Mouse (Mus musculus): ENCODE results near the gene Btg1.
A peak's percentile ranks its signal among the peaks of the same experiment; 100 is the strongest.

Btg1 gene

DNA sequence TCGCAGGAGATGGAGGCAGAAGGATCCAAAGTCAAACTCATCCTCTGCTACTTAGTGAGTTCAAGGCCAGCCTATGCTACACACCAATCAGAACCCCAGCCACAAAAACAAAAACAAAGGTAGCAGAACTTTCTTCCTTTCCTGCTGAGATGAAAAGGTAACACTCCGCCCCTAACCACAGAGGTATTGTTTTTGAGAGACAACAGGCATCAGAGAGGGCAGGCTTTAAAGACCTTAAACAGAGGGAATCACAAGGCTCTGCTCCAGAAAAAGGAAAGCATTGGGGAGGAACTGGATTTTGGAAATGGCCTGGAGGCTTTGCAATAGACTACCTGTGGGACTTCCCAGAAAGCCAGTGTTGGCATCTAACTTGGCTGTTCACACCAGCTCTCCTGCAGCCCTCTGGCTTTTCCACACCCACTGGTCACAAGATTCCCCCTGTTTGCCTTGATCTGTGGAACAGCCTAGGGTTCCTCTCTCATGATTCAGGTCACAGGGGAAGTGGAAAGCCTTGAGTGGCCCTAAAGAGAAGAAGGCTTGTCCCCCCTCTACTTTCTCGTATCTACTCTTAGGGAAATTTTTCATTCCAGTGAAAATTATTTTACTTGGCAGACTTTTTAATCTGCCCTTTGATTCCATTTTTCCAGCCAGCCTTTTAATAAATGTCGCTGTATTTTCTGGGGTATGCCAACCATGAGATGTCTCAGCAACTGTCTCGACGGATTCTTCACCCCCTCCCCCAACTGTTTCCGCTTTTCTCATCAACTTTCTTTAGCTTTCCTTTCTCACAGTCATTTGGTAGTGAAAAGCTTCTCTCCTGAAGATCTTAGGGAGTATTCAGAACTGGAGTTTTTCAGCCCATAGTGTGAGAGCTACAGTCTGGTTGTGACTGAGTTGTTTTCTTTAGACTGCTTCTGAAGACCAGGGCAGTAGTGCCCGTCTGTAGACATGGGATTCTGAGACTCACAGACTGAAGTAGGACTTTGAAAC is 7.2 kb upstream of the Btg1 start:
- no peak for DNase-seq (ENCODE audit: low spot score)

DNA sequence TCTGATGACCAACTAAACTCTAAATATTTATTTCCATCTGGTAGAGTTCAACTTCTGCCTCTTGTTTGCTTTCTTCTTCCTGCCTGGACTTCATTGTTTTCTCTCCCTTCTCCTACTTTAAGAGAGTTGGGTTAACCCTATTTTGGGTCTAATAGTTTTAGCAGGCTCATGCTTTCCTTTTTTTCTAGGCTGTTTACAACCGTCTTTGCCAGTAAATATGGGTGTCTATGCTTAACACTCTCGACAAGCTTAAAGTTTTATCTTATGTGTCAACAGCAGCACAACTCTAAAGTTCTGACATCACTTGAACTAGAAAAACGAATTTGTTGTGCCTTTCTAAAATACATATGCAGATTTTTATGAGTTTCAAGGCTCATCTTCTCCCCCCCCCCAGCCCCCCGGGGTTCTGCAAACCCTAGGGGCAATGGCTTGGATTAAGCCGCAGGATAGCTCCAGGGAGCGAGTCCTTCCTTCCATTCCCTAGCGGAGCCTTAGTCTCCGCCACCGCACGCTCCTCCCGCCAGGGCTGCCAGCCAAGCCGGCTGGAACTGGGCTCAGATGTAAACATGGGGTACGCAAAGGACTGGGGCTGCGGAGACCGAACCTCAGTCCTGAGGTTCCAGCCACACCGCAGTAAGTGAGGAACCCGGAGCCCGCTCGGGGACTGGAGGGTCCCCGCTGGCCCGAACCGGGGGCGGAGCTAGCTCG is 651 bp upstream of the Btg1 start:
- DNase-seq (ENCODE audit: low spot score): no peak

DNA sequence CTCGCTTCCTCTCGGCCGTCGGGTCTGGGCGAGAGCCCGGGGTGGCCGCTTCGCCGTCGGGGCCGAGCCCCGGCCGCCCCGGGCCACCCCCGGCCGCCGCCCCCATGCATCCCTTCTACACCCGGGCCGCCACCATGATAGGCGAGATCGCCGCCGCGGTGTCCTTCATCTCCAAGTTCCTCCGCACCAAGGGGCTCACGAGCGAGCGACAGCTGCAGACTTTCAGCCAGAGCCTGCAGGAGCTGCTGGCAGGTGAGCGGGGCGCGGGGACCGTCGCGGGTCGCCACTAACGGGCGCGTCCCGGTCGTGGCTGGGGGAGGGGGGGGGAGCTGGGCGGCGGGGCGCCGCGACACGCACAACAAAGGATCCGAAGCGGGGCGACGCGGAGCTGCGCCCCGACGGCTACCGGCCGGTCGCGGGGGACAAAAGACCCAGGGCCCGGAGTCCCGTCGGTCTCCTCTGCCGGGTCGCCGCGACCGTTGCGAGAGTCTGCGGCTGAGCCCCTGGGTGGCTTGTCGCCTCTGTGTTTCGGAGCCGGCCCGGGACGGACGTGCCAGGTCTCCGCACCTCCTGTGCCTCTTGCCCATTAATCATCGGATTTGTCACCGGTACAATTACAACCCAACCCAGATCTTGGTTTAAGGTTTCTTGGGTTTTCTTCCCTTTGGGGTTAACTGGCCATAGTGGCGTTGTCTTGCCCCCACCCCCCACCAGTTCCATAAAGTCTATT is 580 bp downstream of the Btg1 start:
- peak; percentile 57 for DNase-seq (ENCODE audit: low spot score)

DNA sequence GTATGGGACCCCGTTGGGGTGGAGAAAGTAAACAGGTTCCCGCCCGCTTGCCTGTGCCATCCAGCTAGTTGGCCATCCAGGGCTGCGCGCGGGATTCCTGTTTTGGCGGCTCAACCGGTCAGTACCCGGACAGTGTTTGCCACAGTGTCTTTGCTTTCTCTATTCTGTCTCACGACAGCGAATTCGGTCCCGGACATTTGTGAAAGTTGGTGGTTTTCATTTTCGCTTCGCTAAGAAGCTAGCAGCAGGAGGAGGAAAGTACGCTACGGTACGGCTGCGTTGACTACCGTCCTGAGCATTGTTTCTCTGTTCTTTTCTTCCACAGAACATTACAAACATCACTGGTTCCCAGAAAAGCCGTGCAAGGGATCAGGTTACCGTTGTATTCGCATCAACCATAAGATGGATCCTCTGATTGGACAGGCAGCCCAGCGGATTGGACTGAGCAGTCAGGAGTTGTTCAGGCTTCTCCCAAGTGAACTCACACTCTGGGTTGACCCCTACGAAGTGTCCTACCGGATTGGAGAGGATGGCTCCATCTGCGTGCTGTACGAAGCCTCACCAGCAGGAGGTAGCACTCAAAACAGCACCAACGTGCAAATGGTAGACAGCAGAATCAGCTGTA is 1.3 kb downstream of the Btg1 start:
- DNase-seq (ENCODE audit: low spot score): peak; percentile 84

DNA sequence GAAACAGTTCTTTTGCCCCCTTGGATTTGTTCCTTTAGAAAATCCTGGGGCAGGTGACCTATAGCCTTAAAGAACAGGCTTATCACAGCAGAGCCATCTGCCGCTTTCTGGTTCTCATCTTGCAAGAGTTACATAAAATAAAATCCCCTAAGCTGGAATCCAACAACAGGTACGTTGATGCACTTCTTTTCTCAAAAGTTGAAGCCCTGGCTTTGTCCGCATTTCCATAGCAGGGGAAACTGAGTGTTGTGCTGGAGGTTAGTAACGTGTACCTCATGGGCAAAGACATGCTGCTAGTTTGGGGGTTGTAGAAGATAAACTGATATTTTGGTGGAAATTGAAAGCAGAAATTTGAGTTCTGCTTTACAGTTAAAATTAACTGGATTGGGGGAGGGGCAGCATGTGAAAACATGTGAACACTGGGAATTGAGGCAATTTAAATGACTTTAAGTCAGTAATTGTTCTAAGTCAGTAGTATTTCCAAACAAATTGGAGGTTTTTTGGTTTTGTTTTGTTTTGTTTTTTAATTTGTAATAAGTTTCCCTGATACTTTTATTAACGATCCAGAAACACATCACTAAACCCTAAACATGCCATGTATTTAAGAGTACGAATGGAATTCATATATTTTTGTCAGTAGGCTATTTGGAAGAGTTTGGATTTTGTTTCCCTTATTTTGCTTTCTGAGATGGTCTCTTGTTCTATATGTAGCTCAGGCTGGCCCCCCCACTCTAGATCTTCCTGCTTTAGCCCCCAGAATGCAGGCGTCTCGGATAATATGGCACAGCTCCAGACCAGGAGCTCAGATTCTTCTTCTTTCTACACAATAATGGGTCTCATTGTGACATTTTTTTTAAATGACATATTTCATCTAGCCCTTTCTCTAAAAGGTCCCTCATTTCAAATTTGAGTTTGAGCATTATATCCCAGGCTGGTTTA is 3.4 kb downstream of the Btg1 start:
- no peak for DNase-seq (ENCODE audit: low spot score)

DNA sequence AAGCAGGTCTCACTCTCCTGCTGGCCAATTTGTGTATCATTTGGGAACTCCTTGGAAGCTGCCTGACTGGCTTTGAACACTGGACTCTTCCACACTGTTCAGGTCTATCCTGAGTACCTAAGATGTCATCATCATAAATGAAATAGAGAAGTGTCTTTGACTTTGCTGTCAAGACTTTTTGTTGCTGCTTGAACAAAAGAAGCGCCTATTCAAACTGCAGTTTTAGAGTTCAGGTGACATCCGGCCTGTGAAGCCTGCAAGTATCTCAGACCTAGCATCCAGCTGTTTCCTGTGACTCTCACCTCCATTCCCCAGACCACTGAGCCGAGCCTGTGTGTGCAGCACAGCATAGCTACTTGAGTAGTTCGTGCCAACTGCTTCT is 4.1 kb downstream of the Btg1 start:
- no peak for DNase-seq (ENCODE audit: low spot score)

DNA sequence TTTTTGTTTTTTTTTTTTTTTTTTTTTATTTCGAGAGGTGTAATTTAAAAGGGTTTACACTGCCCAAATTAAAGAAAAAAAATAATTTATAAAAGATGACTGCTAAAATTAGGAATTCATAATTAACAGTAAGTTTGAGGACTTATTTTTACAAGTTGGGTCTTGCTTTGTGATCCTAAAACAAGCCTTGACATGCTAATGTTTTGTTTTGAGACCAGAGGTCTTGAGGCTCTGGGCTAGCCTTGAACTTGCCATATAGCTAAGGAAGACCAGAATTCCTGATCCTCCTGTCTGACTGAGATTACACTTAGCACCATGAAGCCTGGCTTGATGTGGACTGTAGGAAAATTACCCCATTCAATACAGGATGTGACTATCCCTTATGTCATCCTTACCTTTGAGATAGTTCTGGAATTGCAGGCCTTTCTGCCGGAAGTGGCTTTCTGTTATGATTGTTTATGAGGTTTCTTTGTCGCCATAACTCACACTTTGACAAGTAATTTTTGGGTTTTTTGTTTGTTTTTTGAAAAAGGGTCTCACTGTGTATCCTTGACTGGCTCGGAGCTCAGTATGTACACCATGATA is 4.6 kb downstream of the Btg1 start:
- DNase-seq (ENCODE audit: low spot score): no peak

DNA sequence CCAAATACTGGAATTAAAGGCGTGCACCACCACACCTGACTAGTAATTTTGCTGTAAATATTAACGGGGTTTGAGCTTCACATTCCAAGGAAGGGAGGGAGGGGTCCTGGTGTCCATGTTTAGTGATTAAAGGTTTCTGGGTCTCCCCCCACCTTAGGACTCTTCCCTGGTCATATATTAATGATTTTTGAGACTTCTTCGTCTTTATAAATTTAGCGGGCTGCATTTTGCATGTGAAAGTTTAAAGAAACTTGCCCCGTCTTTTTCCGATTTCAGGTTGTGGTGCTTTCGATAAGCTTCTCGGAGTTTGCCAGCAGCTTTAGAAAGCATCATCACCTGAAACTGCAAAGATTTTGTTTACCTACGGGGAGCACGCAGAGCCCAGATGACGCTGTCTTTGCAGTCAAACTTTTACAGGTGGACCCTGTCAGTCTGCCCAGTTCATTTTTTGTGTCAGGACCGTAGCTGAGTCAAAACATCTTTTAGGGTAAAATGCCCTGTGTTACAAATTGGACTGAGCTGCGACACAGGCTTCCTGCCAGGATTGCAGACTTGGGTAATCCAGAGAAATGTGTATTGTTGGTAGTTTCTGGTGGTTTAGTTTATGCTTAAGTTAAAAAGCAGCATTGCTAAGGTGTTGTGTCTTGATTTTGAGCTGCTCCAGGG is 5.3 kb downstream of the Btg1 start:
- no peak for DNase-seq (ENCODE audit: low spot score)

DNA sequence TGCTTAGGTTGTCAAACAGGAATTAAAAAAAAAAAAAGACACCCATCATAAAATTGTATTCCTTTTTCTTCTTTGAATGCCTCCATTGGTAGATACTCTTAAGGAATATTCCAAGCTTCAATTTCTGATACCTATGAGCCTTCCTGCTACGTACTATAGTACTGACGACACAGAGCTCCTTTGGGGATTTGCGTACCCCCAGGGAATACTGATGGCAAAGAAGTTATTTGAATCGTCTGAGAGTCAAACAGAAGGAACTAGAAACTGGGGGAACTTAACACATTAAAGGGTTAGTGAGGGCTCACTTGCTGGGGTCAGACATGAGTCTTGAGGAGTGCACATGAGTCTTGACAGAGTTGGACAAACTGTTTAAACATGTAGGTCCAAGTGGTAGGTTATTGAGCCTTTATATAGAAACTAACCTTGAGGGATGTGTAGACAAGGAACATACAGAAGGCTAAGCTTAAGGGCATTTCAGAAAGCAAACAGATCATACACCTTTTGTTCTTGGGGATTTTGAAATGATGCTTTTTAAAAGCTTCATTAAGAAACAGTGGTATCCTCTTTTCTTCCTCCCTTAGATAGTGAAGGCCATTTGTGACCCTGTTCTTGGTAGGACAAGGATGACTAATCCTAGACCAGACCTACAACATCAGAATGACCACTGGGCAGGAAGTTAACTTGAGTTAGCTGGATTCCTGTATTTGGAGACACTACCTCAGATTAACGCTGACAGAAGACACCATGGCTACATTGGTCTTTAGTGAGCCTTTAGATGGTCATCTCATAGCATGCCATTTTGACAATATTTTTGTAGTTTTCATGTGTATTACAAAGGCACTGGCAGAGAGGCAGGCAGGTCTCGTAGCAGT is 6.2 kb downstream of the Btg1 start:
- DNase-seq (ENCODE audit: low spot score): no peak

DNA sequence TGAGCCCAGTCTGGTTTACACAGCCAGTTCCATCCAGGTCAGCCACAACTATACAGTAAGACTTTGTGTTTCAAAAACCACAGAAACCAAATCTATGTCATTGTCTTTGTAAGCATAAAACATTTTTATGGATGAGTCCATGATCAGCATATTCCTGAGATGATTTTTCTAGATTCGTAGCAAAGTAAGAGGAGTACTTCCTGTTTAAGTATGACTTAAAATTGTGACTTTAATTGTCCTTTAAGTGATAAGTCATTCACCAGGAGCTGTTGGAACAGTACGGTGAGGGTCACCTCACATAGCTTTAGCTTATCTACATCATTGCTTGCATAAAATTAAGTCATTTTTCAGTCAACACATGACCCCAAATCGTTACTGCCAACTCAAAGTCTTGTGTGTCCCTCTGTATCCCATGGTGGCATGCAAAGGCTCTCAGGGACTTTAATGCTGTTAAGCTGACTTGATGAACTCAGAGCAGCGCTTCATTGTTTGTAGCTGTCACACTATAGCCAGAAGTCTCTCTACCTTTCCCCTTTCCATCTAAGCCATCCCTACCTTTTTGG is 6.9 kb downstream of the Btg1 start:
- DNase-seq (ENCODE audit: low spot score): no peak

DNA sequence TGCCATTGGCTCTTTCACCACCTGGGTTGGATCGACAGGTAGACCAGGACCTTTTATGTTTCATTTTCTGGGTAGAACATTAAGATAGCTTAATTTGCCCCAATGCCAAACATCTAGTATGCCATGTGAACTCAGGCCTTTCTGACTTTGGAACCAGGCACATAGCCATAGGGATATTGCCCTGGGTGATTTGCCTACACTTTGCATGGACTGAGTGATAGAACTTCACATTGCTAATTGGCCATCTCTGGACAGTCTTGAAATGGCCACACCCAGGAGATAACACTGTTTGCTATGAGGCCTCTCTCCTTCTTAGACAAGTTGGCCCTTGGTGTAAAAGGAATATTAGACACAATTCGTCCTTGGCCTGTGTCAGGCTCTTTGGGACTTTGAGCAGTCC is 7.6 kb downstream of the Btg1 start:
- no peak for DNase-seq (ENCODE audit: low spot score)

DNA sequence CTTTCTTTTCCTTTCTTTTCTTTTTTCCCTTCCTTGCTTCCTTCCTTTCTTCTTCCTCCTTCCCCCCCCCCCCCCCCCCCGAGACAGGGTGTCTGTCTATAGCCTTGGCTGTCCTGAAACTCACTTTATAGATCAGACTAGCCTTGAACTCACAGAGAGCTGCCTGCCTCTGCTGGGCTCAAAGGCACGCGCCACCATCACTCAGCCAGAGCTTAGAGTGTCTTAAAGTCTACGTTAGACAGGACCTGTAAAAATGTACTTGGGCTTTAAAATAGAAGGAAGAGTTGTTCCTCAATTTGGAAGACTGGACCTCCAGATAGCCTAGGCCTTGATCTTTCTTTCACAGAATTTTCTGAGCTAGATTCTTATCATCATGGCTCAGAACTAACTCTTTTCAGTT is 8.3 kb downstream of the Btg1 start:
- DNase-seq (ENCODE audit: low spot score): no peak

DNA sequence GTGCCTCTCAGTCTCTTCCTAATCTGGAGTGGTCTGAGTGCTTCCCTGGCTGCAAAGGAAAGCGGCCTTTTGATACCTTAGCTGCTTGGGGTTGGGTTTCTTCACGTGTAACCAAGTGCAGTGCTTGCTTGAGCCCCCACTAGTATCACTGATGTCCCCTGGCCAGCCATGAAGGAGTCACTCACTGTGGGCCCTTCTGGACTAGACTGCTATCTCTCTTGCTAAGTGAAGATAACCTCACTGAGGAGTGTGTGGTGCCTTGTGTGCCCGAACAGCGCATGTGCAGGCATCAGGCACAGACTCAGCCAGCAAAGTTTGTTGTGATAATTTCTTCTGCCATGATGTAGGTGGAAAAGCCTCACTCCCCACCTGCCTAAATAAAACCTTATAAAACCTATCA is 8.9 kb downstream of the Btg1 start:
- no peak for DNase-seq (ENCODE audit: low spot score)

DNA sequence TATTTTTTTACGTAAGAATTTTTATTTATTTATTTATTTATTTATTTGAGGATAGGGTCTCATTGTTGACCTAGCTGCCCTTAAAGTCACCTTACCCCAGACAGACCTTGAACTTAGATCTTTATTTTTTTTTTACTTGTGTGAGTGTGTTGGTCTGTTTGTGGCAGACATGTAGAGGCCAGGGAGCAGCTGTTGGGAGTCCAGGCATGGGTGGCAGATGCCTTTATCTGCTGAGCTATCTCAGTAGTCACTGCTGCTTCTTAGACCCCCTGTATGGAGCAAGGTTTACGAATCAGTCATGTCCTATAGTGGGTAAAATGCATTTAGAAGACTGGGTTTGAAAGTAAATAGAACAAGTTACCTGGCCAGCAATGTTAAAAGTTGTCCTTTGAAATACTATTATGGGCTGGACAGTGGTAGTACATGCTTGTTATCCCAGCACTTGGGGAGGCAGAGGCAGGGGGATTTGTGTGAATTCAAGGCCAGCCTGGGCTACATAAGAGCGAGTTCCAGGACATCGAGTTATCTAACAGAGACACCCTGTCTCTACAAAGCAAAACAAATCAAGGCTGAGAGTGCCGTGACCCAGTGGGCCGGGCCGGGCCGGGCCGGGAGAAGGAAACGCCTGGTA is 9.4 kb downstream of the Btg1 start:
- no peak for DNase-seq (ENCODE audit: low spot score)

DNA sequence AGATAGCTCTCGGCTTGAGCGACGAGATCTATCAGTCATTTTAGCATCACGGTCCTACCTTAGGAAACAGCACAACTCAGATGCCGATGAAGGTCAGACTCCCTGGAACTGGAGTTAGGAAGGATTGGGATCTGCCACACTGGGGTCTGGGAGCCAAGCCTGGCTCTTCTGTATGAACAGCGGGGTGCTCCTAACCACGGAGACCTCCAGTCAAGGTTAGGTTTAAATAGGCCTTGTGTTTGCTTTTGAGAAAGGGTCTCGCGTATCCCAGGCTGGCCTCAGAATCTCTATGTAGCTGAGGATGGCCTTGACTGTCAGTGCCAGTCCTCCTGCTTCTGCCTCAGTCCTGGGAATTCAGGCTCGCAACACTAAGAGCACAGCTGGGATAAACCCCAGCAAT is 10.5 kb downstream of the Btg1 start:
- DNase-seq (ENCODE audit: low spot score): no peak

DNA sequence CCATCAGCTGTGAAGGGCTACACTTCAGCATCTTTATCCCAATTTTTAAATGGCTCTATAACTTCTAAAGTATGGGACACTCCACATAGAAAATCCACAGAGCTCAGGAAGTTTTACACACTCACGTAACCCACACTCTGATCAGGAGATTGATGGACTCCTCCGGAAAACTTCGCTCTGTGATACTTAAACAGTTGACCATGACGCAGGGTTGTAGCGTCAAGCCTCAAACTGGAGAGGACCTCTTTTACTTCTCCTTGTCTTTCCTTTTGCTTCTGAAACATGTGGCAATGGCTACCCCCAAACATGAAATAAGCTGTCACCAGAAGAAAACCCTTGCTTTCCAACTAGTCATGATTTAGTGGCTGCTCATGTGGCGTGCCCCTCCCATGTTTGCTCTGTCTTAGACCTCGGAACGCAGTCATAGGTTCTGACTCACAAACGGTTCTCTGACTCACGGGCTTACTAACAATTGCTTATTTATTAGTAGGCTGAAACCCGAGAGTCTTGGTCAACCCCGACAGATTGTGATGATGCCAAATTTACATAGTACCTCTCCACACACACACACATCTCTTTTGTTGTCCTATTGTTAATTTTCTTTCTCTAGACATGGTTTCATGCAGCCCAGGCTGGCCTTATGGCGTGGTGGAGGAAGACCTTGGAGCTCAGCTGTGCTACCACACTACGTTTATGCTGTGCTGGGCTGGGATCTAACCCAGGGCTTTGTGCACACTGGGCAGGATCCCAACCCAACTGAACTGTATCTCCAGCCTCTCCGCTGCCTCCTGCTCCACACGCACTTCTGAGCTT is 11.5 kb downstream of the Btg1 start:
- no peak for DNase-seq (ENCODE audit: low spot score)

DNA sequence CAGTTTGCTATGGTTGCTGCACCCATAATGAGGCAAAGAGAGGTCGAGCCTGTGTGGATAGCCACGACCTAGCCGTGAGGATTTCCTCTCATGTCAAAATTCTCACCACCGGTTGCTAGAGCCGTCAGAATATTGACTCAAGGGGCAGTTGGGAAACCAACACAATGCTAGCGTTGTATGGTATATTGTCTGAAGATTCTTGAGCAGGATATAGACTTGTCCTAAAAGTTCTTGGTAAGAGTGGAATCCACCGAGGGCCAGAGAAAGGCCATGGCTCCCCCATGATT is 12.1 kb downstream of the Btg1 start:
- no peak for DNase-seq (ENCODE audit: low spot score)

DNA sequence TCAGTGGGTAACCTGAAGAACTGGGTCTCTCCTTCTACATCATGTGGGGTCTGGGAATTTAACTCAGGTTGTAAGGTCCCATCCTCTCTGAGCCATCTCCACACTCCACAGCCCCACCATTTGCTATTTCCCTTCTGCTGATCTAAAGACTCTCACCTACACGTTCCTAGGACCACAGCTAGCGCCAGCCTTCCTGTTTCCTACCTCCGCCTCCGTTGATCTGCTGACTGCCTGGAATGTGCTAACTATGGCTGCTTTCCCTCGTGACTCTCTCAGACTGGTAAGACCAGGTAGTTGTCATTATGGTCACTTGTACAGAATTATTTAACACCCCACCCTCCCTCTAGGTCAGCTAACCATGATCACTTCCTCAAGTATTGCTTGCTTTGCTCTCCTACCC is 13.3 kb downstream of the Btg1 start:
- no peak for DNase-seq (ENCODE audit: low spot score)

Data from embryo, embryonic 10 days (tissue).